Mouse (Mus musculus) megakaryocyte-erythroid progenitor cell, adult 5 weeks (primary cell): Measurements from ENCODE around the gene Sema7a. TPM values are rescaled to one million over a fixed set of nuclear protein-coding genes. Genes with fewer than 3 reads are reported as not detected.

ENCODE experiments used
- polyA plus RNA-seq: library from polyadenylated mRNA; stranded (reverse); fragments of >175 nt; gene quantifications from 2 replicates; pipeline ENCODE4 v1.2.3, GENCODE M21; 2012

The Sema7a gene
- polyA plus RNA-seq = 2.3 and 3.0 TPM in 2 replicates

GRCm38 (mm10) chr9:57939431-57940348, at the start of gene Sema7a:
Gene Sema7a (plus strand): TSS chr9:57940112.

GRCm38 (mm10) chr9:57910254-57911160, 29.4 kb upstream of the Sema7a start, which contains the start of gene Ubl7:
Gene Ubl7 (plus strand): TSS chr9:57910979.

GRCm38 (mm10) chr9:58005753-58006461, 66.0 kb downstream of the Sema7a start, which contains the start of gene Cyp11a1:
Gene Cyp11a1 (plus strand): TSS chr9:58006411.

Other genes starting within 250 kb of the Sema7a start
- gene Edc3, start 231.6 kb upstream of the Sema7a start, polyA plus RNA-seq = 11.6 and 12.9 TPM in 2 replicates
- 70.6 and 84.9 TPM in 2 replicates for gene Clk3, start 174.3 kb upstream of the Sema7a start, polyA plus RNA-seq
- gene Arid3b, start 103.3 kb upstream of the Sema7a start, polyA plus RNA-seq = 3.6 and 5.7 TPM in 2 replicates
- 79.6 and 88.1 TPM in 2 replicates for gene Ubl7, start 29.1 kb upstream of the Sema7a start, polyA plus RNA-seq
- gene Cyp11a1, start 66.3 kb downstream of the Sema7a start, polyA plus RNA-seq = 0.49 and 0.76 TPM in 2 replicates
- gene Stra6, start 123.7 kb downstream of the Sema7a start, polyA plus RNA-seq = not detected in 2 replicates
- not detected in 2 replicates for gene Ccdc33, start 178.7 kb downstream of the Sema7a start, polyA plus RNA-seq